Mouse (Mus musculus) small intestine, adult 2 months (tissue): Measurements from ENCODE around the gene Defb41.

Experiments used
- CTCF ChIP-seq: fragments of 200-500 bp; IDR thresholded peaks from 2 replicates; pipeline ENCODE4 v1.5.1; 2012; ENCODE audit warnings: low read depth, mild to moderate bottlenecking, control low read depth, inconsistent platforms, low read length, moderate library complexity, mixed read lengths; ENCODE audit not compliant: insufficient replicate concordance, insufficient read length; ENCODE audit errors: extremely low read depth
- POLR2A ChIP-seq: fragments of 200-500 bp; IDR thresholded peaks from 2 replicates; pipeline ENCODE4 v1.6.1; 2012; ENCODE audit warnings: low read depth, mild to moderate bottlenecking, control low read depth, inconsistent platforms, low read length, moderate library complexity

GRCm38 (mm10) chr1:18271095-18271494 lies 6.2 kb upstream of the Defb41 start:
- TF ChIP-seq CTCF (no peak), POLR2A (no peak)
